Mouse (Mus musculus) neural tube, embryonic 14.5 days (tissue): ENCODE results near the gene Olfr624. TPM values are rescaled to one million over a fixed set of nuclear protein-coding genes. Genes with fewer than 3 reads are reported as not detected.
"Not testable (repeated sequence)": the region's sequence is repeated elsewhere in the genome, so short reads cannot be mapped to it uniquely, and the experiment has no call there.

Experiments
- ATAC-seq: fragments of 200-750 bp; cut with Nextera tagmentation; 2 replicates; pipeline ENCODE4 v1.8.0; 2017; ENCODE audit warnings: low read depth, mild to moderate bottlenecking, moderate TSS enrichment, moderate library complexity
- H3K27ac ChIP-seq: fragments of 300-500 bp; sonication (generic); 2 replicates; pipeline ENCODE4 v1.5.1; 2014; ENCODE audit warnings: low read depth, mild to moderate bottlenecking, control low read depth, low read length, moderate library complexity, mixed read lengths
- H3K27me3 ChIP-seq: fragments of 300-500 bp; sonication (generic); 2 replicates; pipeline ENCODE4 v1.6.1; 2014; ENCODE audit warnings: low read length; ENCODE audit not compliant: control insufficient read depth, insufficient read depth
- H3K36me3 ChIP-seq: fragments of 300-500 bp; sonication (generic); 2 replicates; pipeline ENCODE4 v1.6.1; 2014; ENCODE audit warnings: low read length, mixed read lengths; ENCODE audit not compliant: control insufficient read depth, insufficient read depth
- H3K4me1 ChIP-seq: fragments of 300-500 bp; sonication (generic); 2 replicates; pipeline ENCODE4 v1.6.1; 2014; ENCODE audit warnings: low read length; ENCODE audit not compliant: control insufficient read depth, insufficient read depth
- H3K4me2 ChIP-seq: fragments of 300-500 bp; sonication (generic); 2 replicates; pipeline ENCODE4 v1.6.1; 2014; ENCODE audit warnings: mild to moderate bottlenecking, low read depth, low read length, control low read depth
- H3K4me3 ChIP-seq: fragments of 300-500 bp; sonication (generic); 2 replicates; pipeline ENCODE4 v1.5.1; 2014; ENCODE audit warnings: low read depth, low read length, control low read depth, mixed read lengths
- H3K9ac ChIP-seq: fragments of 300-500 bp; sonication (generic); replicated peaks from 2 replicates; pipeline ENCODE4 v1.6.1; 2014; ENCODE audit warnings: low read depth, mild to moderate bottlenecking, control low read depth, low read length, mixed read lengths
- H3K9me3 ChIP-seq: fragments of 300-500 bp; sonication (generic); 2 replicates; pipeline ENCODE4 v1.6.1; 2016; ENCODE audit warnings: low read length; ENCODE audit not compliant: control insufficient read depth
- WGBS: fragments of 180-500 bp; shearing (Covaris S2); extraction: QIAGEN DNeasy Blood & Tissue Kit; methylation state at CpG from one replicate; pipeline ENCODE4 v1.1.7; 2014; 5-methylcytosine and 5-hydroxymethylcytosine counted together
- polyA plus RNA-seq: library from polyadenylated mRNA; unstranded; fragments of >200 nt; fragmentation: Nextera tagmentation; extraction: Ambion mirVana; gene quantifications from 2 replicates; pipeline ENCODE4 v1.2.1, GENCODE M21; 2014

Gene Olfr624
- polyA plus RNA-seq: not detected in 2 replicates

GRCm38 (mm10) chr7:103671091-103671490, at the start of gene Olfr624:
TSS of gene Olfr624 (minus strand) at chr7:103671191.
- ATAC-seq: no peak
- Histone ChIP-seq H3K9ac (no peak within 1 kb of the TSS), H3K4me3 (no peak within 1 kb of the TSS), H3K9me3 (no peaks in the 10 kb centered on the region), H3K27me3 (no peaks in the 10 kb centered on the region), H3K27ac (no peak within 1 kb of the TSS), H3K4me2 (no peak within 1 kb of the TSS), H3K36me3 (no peaks in the 10 kb centered on the region), H3K4me1 (no peaks in the 10 kb centered on the region)
- WGBS: 92% methylated on average over 2 of the region's 2 CpGs

DNA sequence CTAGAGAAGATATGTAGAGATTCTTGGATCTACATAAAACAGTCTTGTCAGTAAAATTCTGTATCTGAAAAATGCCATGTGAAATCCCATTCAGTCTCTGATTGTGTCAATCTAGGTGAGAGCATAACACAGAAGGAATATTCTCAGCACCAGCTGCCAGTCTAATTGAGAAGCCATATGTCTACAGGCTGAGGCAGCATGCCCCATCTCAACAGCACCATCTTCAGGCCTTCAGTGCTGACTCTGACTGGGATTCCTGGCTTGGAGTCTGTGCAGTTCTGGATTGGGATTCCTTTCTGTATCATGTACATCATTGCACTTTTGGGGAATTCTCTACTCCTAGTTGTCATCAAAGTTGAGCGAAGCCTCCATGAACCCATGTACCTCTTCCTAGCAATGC, 45.4 kb upstream of the Olfr624 start:
- H3K27ac ChIP-seq, H3K4me3 ChIP-seq, H3K36me3 ChIP-seq, H3K27me3 ChIP-seq, H3K9me3 ChIP-seq, H3K9ac ChIP-seq, H3K4me1 ChIP-seq, ATAC-seq, H3K4me2 ChIP-seq: not testable (repeated sequence)
- 96% methylated on average over 1 of the region's 1 CpGs for WGBS

- Histone ChIP-seq H3K4me1 (no peaks in the 10 kb centered on the region), H3K4me3 (no peak within 1 kb of the TSS), H3K4me2 (no peak within 1 kb of the TSS), H3K9me3 (no peaks in the 10 kb centered on the region), H3K9ac (no peak within 1 kb of the TSS), H3K27me3 (no peaks in the 10 kb centered on the region), H3K27ac (no peak within 1 kb of the TSS), H3K36me3 (no peaks in the 10 kb centered on the region)
- no peak for ATAC-seq
Measured at GRCm38 (mm10) chr7:103714371-103714770, 43.4 kb upstream of the Olfr624 start, which contains the start of gene Olfr243. TSS of gene Olfr243 (plus strand) at chr7:103714671.

GRCm38 (mm10) chr7:103712024-103712423, 41.0 kb upstream of the Olfr624 start:
- no peak overlapping the region for H3K27ac ChIP-seq
- no peak overlapping the region for H3K4me3 ChIP-seq
- no peaks in the 10 kb centered on the region for H3K27me3 ChIP-seq
- no peak overlapping the region for H3K4me2 ChIP-seq
- ATAC-seq: no peak
- H3K9ac ChIP-seq: no peak overlapping the region
- H3K36me3 ChIP-seq: no peaks in the 10 kb centered on the region
- WGBS: 36% methylated on average over 2 of the region's 2 CpGs
- H3K9me3 ChIP-seq: no peaks in the 10 kb centered on the region
- no peaks in the 10 kb centered on the region for H3K4me1 ChIP-seq

DNA sequence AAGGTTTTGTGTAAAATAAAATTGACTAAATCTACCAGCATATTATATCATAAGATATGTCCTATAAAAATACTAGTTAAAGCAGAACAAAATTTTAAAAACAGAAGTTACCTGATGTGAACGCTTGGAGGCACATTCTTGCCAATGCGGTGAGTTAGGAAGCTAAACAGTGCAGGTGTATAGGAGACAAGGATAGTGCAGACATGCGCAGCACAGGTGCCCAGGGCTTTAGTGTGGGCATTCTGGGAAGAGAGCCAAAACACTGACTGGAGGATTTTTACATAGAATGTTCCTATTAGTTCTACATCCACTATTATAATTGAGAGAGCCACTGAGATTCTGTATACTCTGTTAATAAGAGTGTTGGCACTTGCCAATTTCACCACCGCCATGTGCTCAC, 28.5 kb upstream of the Olfr624 start:
- Histone ChIP-seq H3K4me2 (no peak overlapping the region), H3K4me3 (no peak overlapping the region), H3K4me1 (no peaks in the 10 kb centered on the region), H3K9me3 (no peaks in the 10 kb centered on the region), H3K9ac (no peak overlapping the region), H3K36me3 (no peaks in the 10 kb centered on the region), H3K27me3 (no peaks in the 10 kb centered on the region), H3K27ac (no peak overlapping the region)
- no peak for ATAC-seq
- 89% methylated on average over 4 of the region's 4 CpGs for WGBS

DNA sequence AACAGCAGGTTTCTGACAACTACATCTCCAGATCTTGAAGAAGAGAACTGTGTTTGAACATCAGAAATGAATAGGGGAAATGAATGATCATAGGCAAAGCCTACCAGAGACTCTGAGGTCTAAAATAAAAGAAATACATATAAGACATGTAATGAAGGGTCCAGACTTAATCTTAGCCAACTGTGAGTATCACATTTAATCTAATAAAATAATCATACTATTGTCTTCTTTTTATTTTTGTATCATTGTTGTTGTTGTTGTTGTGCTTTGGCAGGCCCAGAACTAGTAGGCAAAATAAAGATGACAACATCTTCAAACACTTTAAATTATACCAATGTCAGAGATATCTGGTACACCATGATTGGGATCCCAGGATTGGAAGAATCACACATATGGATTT, 11.4 kb upstream of the Olfr624 start, which contains the start of gene Olfr625-ps1:
TSS of gene Olfr625-ps1 (plus strand) at position 301 of the 400 bp plus-strand sequence.
- H3K4me1 ChIP-seq: no peaks in the 10 kb centered on the region
- ATAC-seq: no peak

GRCm38 (mm10) chr7:103663598-103663997, 7.4 kb downstream of the Olfr624 start, which contains the start of gene Olfr623:
TSS of gene Olfr623 (minus strand) at chr7:103663698.
- Histone ChIP-seq H3K9ac (no peak within 1 kb of the TSS), H3K27me3 (no peaks in the 10 kb centered on the region), H3K36me3 (no peaks in the 10 kb centered on the region), H3K27ac (no peak within 1 kb of the TSS), H3K4me1 (no peaks in the 10 kb centered on the region), H3K9me3 (no peaks in the 10 kb centered on the region), H3K4me3 (no peak within 1 kb of the TSS), H3K4me2 (no peak within 1 kb of the TSS)
- no peak for ATAC-seq

More for the DNA sequence above, 11.4 kb upstream of the Olfr624 start, which contains the start of gene Olfr625-ps1:
- Histone ChIP-seq H3K27me3 (no peaks in the 10 kb centered on the region), H3K4me2 (no peak within 1 kb of the TSS), H3K36me3 (no peaks in the 10 kb centered on the region), H3K9me3 (no peaks in the 10 kb centered on the region), H3K27ac (no peak within 1 kb of the TSS), H3K4me3 (no peak within 1 kb of the TSS), H3K9ac (no peak within 1 kb of the TSS)

DNA sequence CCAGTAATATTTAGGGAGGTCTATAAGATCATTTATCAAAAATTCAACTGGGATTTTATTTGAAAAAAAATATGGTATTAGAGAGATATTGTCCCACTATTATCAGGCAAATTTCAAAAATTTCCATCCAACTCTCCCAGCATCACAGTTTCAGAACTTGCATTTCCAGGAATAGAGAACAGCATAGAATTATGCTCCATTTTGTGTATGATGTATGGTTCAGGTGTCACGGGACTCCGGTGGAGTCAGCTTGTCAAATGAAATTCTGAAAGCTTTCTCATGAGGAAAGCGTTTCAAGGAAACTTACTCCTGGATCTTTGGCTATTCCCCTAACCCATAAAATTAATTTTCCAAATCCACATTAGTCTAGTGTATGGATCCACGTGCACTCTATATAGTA, 26.9 kb downstream of the Olfr624 start:
- no peak for ATAC-seq
- Histone ChIP-seq H3K27me3 (no peaks in the 10 kb centered on the region), H3K27ac (no peak overlapping the region), H3K4me3 (no peak overlapping the region), H3K9ac (no peak overlapping the region), H3K4me1 (no peaks in the 10 kb centered on the region), H3K9me3 (no peaks in the 10 kb centered on the region), H3K4me2 (no peak overlapping the region), H3K36me3 (no peaks in the 10 kb centered on the region)
- 90% methylated on average over 4 of the region's 4 CpGs for WGBS

DNA sequence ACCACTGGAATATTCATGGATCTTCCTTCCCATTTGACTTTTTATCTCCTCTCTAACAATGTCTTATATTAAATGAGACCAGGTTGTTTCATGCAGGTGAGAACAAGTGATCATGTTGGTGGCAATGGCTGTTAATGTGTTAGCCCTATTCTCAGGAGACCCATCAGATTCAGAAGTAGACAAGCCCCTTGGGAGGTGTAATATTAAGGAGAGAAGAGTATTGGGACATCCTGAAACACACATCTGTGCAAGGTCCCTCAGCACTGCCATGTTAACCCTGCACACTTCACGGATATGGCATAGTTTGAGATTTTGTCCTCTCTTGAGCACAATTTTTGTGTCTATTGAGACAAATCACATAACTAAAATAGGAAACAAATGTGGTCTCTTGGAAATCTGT, 28.4 kb downstream of the Olfr624 start, which contains the start of gene Olfr622:
TSS of gene Olfr622 (minus strand) at position 101 of the 400 bp plus-strand sequence.
- Histone ChIP-seq H3K36me3 (no peaks in the 10 kb centered on the region), H3K27ac (no peak within 1 kb of the TSS), H3K9me3 (no peaks in the 10 kb centered on the region), H3K4me2 (no peak within 1 kb of the TSS), H3K4me1 (no peaks in the 10 kb centered on the region), H3K9ac (no peak within 1 kb of the TSS), H3K4me3 (no peak within 1 kb of the TSS), H3K27me3 (no peaks in the 10 kb centered on the region)
- ATAC-seq: no peak
- WGBS: 84% methylated on average over 1 of the region's 1 CpGs
